Mouse (Mus musculus): ENCODE results near the gene Noc2l. TPM values are rescaled to one million over a fixed set of nuclear protein-coding genes. Genes with fewer than 3 reads are reported as not detected.

Gene Noc2l
- 10 to 100 TPM; 22.6 to 22.9 TPM for total RNA-seq (2021)

- peak; percentile 78 for DNase-seq (ENCODE audit: low spot score)
- intact Hi-C loops (cut with DNase I), result loop anchor here (2.0 kb wide), 1 partner anchor 33 kb away; the partner anchor contains the start of gene AW011738
Observed at GRCm38 (mm10) chr4:156235808-156236533, at the start of gene Noc2l. Gene Noc2l (plus strand): TSS chr4:156236010.

- intact Hi-C loops (cut with DNase I), result no loop called here
- no peak for DNase-seq (ENCODE audit: low spot score)
Observed at GRCm38 (mm10) chr4:156188162-156188810, 47.5 kb upstream of the Noc2l start.

- no peak for DNase-seq (ENCODE audit: low spot score)
- intact Hi-C loops (cut with DNase I), result no loop called here
Observed at GRCm38 (mm10) chr4:156188811-156189323, 46.9 kb upstream of the Noc2l start.

GRCm38 (mm10) chr4:156192421-156193199, 43.2 kb upstream of the Noc2l start:
- no peak for DNase-seq (ENCODE audit: low spot score)
- intact Hi-C loops (cut with DNase I), result no loop called here

- intact Hi-C loops (cut with DNase I), result no loop called here
- no peak for DNase-seq (ENCODE audit: low spot score)
Observed at GRCm38 (mm10) chr4:156193200-156193590, 42.6 kb upstream of the Noc2l start.

- DNase-seq (ENCODE audit: low spot score), result no peak
- intact Hi-C loops (cut with DNase I), result no loop called here
Observed at GRCm38 (mm10) chr4:156193906-156194305, 41.9 kb upstream of the Noc2l start.

GRCm38 (mm10) chr4:156194346-156194745, 41.5 kb upstream of the Noc2l start:
- intact Hi-C loops (cut with DNase I), result no loop called here
- no peak for DNase-seq (ENCODE audit: low spot score)

- intact Hi-C loops (cut with DNase I), result loop anchor here (2.0 kb wide), 1 partner anchor 85 kb away; no protein-coding TSS in a partner anchor
- DNase-seq (ENCODE audit: low spot score), result peak; percentile 40
Observed at GRCm38 (mm10) chr4:156195927-156196870, 39.6 kb upstream of the Noc2l start.

GRCm38 (mm10) chr4:156197131-156197828, 38.5 kb upstream of the Noc2l start, which contains the start of gene Agrn:
Gene Agrn (minus strand): TSS chr4:156197488.
- intact Hi-C loops (cut with DNase I), result loop anchor here (2.0 kb wide), 1 partner anchor 86 kb away; no protein-coding TSS in a partner anchor
- DNase-seq (ENCODE audit: low spot score), result peak; percentile 59

GRCm38 (mm10) chr4:156197829-156198205, 38.0 kb upstream of the Noc2l start:
- intact Hi-C loops (cut with DNase I), result loop anchor here (2.0 kb wide), 1 partner anchor 87 kb away; no protein-coding TSS in a partner anchor
- peak; percentile 84 for DNase-seq (ENCODE audit: low spot score)

GRCm38 (mm10) chr4:156200623-156201475, 35.0 kb upstream of the Noc2l start, which contains the start of gene Isg15:
Gene Isg15 (minus strand): TSS chr4:156200818.
- DNase-seq (ENCODE audit: low spot score), result no peak
- intact Hi-C loops (cut with DNase I), result no loop called here

GRCm38 (mm10) chr4:156202462-156202893, 33.3 kb upstream of the Noc2l start:
- intact Hi-C loops (cut with DNase I), result loop anchor here (2.0 kb wide), 1 partner anchor 32 kb away; the partner anchor contains the start of gene Plekhn1
- DNase-seq (ENCODE audit: low spot score), result no peak

- peak; percentile 69 for DNase-seq (ENCODE audit: low spot score)
- intact Hi-C loops (cut with DNase I), result loop anchor here (2.0 kb wide), 1 partner anchor 32 kb away; the partner anchor contains the start of gene Plekhn1
Observed at GRCm38 (mm10) chr4:156203001-156203412, 32.8 kb upstream of the Noc2l start, which contains the start of gene AW011738. Gene AW011738 (plus strand): TSS chr4:156203304.

- intact Hi-C loops (cut with DNase I), result loop anchor here (2.0 kb wide), 1 partner anchor 31 kb away; the partner anchor contains the start of gene Plekhn1
- no peak for DNase-seq (ENCODE audit: low spot score)
Observed at GRCm38 (mm10) chr4:156203413-156204131, 32.2 kb upstream of the Noc2l start.

- intact Hi-C loops (cut with DNase I), result no loop called here
- DNase-seq (ENCODE audit: low spot score), result no peak
Observed at GRCm38 (mm10) chr4:156208872-156209271, 26.9 kb upstream of the Noc2l start.

- no peak for DNase-seq (ENCODE audit: low spot score)
- intact Hi-C loops (cut with DNase I), result no loop called here
Observed at GRCm38 (mm10) chr4:156209963-156210635, 25.7 kb upstream of the Noc2l start.

Measured in heart, postnatal 25 days (tissue).